Mouse (Mus musculus): Measurements from ENCODE around the gene Vps35l. TPM values are rescaled to one million over a fixed set of nuclear protein-coding genes. Genes with fewer than 3 reads are reported as not detected.

Gene Vps35l
- polyA plus RNA-seq, 1 experiment, result 41.7 TPM

DNA sequence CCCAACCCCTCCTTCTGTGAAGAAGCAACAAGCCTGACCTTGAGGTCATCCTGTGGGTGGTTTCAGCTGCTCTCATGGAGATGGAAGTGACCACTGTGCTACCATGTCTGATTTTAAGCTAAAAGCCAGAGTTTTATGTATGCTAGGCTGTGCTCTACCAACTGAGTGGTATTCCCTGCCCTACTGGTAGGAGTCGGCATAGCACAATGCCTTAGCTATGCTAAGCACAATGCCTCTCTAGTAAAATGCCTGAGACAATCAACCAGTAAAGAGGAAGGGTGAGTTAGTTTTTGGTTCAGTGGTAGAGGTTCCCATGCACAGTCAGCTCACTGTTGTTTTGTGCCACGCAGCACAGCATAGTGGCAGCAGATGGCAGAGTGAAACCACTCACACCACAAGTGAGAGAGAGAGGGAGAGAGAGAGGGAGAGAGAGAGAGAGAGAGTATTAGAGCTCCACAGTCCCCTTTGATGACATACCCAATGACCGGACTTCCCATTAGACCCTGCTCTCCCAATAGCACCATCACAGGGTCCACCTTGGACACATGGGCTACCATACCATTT is 139.5 kb downstream of the Vps35l start:
- Histone ChIP-seq H3K4me3 (replicated peaks; ENCODE audit: extremely low read depth, low read depth, low read length) (no peak overlapping the region), H3K4me1 (ENCODE audit: control insufficient read depth, insufficient read depth, low read length) (no peaks in the 10 kb centered on the region)
- no peak for TF ChIP-seq CTCF (IDR thresholded peaks at IDR 0.05; ENCODE audit: insufficient read depth, low read length)
- no peak for TF ChIP-seq POLR2A (IDR thresholded peaks at IDR 0.05; ENCODE audit: borderline replicate concordance, extremely low read depth, low read depth, low read length)
- no peak for DNase-seq
- WGBS, result 88% methylated on average over 3 of the region's 3 CpGs

DNA sequence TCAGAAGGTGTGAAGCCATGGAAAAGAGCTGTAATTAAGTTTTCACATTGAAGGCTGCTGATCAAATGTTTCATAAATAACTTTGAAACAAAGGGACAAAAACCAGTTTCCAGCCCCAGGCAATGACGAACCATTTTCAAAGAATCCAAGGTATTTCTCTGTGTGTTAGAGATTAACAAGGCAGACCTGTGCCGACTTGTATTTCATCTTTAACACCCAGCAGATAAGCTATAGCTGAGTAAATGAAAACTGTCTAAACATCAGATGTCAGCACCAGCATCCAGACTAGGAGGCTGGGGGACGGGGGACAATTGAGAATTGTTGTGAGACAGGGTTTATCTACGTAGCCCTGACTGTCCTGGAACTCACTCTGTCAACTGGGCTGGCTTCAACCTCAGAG is 143.9 kb downstream of the Vps35l start:
- H3K4me1 ChIP-seq (ENCODE audit: control insufficient read depth, insufficient read depth, low read length), result no peaks in the 10 kb centered on the region
- TF ChIP-seq POLR2A (IDR thresholded peaks at IDR 0.05; ENCODE audit: borderline replicate concordance, extremely low read depth, low read depth, low read length) (no peak), CTCF (IDR thresholded peaks at IDR 0.05; ENCODE audit: insufficient read depth, low read length) (no peak)
- H3K4me3 ChIP-seq (replicated peaks; ENCODE audit: extremely low read depth, low read depth, low read length), result no peak overlapping the region
- 76% methylated on average over 4 of the region's 4 CpGs for WGBS
- DNase-seq, result no peak

DNA sequence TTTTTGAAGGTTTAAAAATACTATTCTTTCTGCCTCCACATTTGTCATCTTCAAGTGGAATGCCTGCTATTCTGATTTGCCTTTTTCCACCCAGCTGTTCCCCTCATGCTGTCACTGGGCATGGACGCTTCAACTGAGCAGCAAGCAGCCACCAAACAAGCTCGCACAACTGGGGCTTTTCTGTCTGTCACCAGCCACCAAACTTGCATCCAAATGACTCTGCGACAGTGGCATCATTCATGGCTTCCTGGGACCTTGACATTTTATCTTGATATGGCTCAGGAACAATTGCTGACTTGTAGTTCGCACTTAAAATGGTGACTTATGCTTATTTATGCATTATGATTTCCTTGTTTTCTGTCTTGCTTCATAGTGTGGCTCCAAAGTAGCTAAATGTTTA is 144.9 kb downstream of the Vps35l start:
- WGBS, result 67% methylated on average over 4 of the region's 4 CpGs
- Histone ChIP-seq H3K4me3 (replicated peaks; ENCODE audit: extremely low read depth, low read depth, low read length) (no peak overlapping the region), H3K4me1 (ENCODE audit: control insufficient read depth, insufficient read depth, low read length) (no peaks in the 10 kb centered on the region)
- TF ChIP-seq POLR2A (IDR thresholded peaks at IDR 0.05; ENCODE audit: borderline replicate concordance, extremely low read depth, low read depth, low read length), result no peak
- no peak for TF ChIP-seq CTCF (IDR thresholded peaks at IDR 0.05; ENCODE audit: insufficient read depth, low read length)
- no peak for DNase-seq

DNA sequence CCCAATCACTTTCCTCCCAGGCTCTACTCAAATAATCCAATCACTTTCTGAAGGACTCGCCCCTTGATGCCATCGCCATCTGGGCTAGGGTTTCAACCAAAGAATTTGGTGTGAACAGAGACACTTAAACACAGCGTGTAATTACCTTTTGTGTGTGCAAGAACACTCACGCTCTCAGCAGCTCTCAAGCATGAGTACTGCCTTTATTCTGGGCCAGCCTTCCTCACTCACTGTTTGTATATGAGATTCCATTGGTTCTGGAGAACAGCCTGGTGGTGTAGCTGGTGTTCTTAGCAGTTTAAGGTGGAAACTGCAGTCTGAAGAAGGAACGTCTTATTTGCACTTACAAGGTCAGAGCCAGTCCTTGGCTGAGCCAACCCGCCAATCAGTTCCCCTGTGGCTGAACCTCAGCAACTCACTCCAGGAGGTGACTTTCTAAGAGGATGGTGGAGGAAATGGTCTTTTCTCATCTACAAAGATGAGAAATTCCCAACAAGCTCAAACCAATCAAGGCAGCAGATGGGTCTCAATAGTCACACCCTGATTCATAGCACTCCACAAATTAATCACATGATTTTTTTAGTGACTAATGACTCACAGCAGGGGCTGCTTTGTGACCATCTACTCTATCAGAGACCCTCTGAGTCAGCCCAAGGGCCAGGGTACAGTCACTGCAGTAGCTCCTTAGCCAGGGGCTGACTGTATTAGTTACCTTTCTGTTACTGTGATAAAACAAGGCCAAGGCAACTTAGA is 147.5 kb downstream of the Vps35l start:
- Histone ChIP-seq H3K4me3 (replicated peaks; ENCODE audit: extremely low read depth, low read depth, low read length) (no peak overlapping the region), H3K4me1 (ENCODE audit: control insufficient read depth, insufficient read depth, low read length) (no peaks in the 10 kb centered on the region)
- TF ChIP-seq POLR2A (IDR thresholded peaks at IDR 0.05; ENCODE audit: borderline replicate concordance, extremely low read depth, low read depth, low read length) (no peak), CTCF (IDR thresholded peaks at IDR 0.05; ENCODE audit: insufficient read depth, low read length) (no peak)
- WGBS, result 68% methylated on average over 6 of the region's 6 CpGs
- DNase-seq, result no peak

DNA sequence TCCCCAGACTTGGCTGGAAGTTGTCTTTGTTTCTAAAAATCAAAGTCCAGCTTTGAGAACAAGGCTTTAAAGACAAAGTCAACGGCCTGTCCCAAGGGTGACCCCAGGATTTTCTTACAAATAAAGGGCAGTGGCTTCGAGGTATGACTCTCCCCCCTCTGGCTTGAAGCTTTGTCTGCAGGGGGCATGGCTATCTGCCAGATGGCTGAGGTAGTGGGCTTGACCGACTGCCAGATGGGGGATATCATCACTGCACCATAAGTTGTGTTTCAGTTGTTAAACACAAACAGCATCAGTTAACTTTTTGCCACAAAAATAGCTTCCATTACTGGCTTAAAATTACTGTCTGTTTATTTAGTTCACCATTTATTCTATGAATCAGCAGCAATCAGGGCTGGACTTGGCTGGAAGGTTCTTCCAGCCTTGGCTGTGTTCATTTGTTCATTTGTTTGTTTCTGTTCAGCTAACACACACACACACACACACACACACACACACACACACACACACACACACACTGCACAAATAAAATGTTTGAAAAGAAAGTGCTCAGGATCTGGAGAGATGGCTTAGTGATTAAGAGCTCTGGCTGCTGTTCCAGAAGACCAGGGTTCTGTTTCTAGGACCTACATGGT is 149.1 kb downstream of the Vps35l start:
- WGBS, result 25% methylated on average over 3 of the region's 3 CpGs
- H3K4me1 ChIP-seq (ENCODE audit: control insufficient read depth, insufficient read depth, low read length), result no peaks in the 10 kb centered on the region
- TF ChIP-seq POLR2A (IDR thresholded peaks at IDR 0.05; ENCODE audit: borderline replicate concordance, extremely low read depth, low read depth, low read length) (no peak), CTCF (IDR thresholded peaks at IDR 0.05; ENCODE audit: insufficient read depth, low read length) (no peak)
- DNase-seq, result no peak
- H3K4me3 ChIP-seq (replicated peaks; ENCODE audit: extremely low read depth, low read depth, low read length), result no peak overlapping the region

Other genes starting within 250 kb of the Vps35l start
- gene Itpripl2, start 248.3 kb upstream of the Vps35l start, polyA plus RNA-seq (2012; rRNA removed), result 60.9 and 84.2 TPM in 2 replicates
- 29.2 and 41.4 TPM in 2 replicates for gene Coq7, start 206.9 kb upstream of the Vps35l start, polyA plus RNA-seq (2012; rRNA removed)
- 1.3 and 1.5 TPM in 2 replicates for gene Tmc7, start 155.5 kb upstream of the Vps35l start, polyA plus RNA-seq (2012; rRNA removed)
- 0.57 and 1.1 TPM in 2 replicates for gene Tmc5, start 142.9 kb upstream of the Vps35l start, polyA plus RNA-seq (2012; rRNA removed)
- 307 and 574 TPM in 2 replicates for gene Gde1, start 34.4 kb upstream of the Vps35l start, polyA plus RNA-seq (2012; rRNA removed)
- gene Ccp110, start 27.7 kb upstream of the Vps35l start, polyA plus RNA-seq (2012; rRNA removed), result 4.9 and 6.8 TPM in 2 replicates
- 4.6 and 4.8 TPM in 2 replicates for gene Iqck, start 115.5 kb downstream of the Vps35l start, polyA plus RNA-seq (2012; rRNA removed)
- 5.5 and 9.5 TPM in 2 replicates for gene Knop1, start 116.0 kb downstream of the Vps35l start, polyA plus RNA-seq (2012; rRNA removed)